Mouse (Mus musculus) gastrocnemius, adult 2 months (tissue): ENCODE measurements around the gene Bpifa6. TPM values are rescaled to one million over a fixed set of nuclear protein-coding genes. Genes with fewer than 3 reads are reported as not detected.
"Not testable (repeated sequence)": the region's sequence is repeated elsewhere in the genome, so short reads cannot be mapped to it uniquely, and the experiment has no call there.

ENCODE experiments used
- DNase-seq: peaks from one replicate; pipeline ENCODE4 v3.0.0; 2022
- H3K27ac ChIP-seq: fragments of 200-600 bp; 2 replicates; pipeline ENCODE4 v1.8.1; 2022; ENCODE audit warnings: mild to moderate bottlenecking
- H3K4me3 ChIP-seq: fragments of 200-600 bp; 2 replicates; pipeline ENCODE4 v1.8.1; 2022; ENCODE audit warnings: mild to moderate bottlenecking, moderate library complexity
- CTCF ChIP-seq: fragments of 200-600 bp; IDR thresholded peaks from 2 replicates; pipeline ENCODE4 v1.8.1; 2022; ENCODE audit warnings: antibody characterized with exemption, mild to moderate bottlenecking, moderate library complexity
- intact Hi-C: fragments of 180-260 bp; cut with DNase I; formaldehyde crosslinking; loops from one replicate; pipeline ENCODE4 v1.15.1; 2025
- total RNA-seq, 2 experiments: library from RNA; stranded (reverse); gene quantifications; 2 replicates each; pipeline ENCODE4 v1.2.3; 2021

Gene Bpifa6
- total RNA-seq, 2 experiments from 2014 or later: not detected

DNA sequence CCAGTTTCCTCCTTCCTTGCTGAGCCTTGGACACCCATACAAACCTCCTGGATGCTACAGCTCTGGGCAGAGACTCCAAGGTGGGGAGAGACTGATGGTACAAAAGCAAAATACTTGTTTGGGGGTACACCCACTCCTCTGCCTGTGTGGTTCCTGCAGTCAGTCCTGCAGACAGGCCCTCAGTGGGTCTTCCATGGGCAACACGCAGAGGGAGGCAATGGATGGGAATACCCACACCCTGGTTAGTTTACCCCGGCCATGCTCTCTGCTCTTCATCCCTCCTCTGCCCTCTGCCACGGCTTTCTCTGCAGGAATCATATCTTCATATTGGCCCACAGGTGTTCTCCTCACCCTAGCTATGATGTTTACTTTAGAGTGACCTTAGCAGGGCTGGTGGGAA is 25.8 kb downstream of the Bpifa6 start:
- intact Hi-C loops: no loop called here

DNA sequence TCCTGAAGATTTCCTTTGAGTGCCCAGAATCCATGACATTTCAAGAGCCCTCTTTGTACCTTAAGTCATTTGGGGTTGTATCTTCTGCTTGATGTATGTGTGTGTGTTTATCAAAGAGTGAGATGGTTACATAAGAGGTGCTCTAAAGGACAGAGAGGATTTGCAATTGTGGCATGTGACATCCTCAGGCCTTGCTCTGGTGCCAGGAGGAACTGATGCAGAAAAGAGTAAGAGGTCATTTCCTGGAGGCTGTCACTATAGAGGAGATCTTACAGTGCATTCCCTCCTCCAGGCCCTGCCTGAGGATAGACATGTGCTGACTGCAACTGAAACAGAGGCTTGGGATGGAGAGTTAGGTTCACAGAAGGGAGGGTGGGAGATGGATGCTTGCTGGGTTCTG is 26.3 kb downstream of the Bpifa6 start:
- Histone ChIP-seq H3K4me3 (no peak overlapping the region), H3K27ac (no peak overlapping the region)
- DNase-seq: no peak
- intact Hi-C loops: no loop called here
- TF ChIP-seq CTCF: no peak

More for the DNA sequence above, 25.8 kb downstream of the Bpifa6 start:
- Histone ChIP-seq H3K4me3 (no peak overlapping the region), H3K27ac (no peak overlapping the region)
- TF ChIP-seq CTCF: no peak
- no peak for DNase-seq

DNA sequence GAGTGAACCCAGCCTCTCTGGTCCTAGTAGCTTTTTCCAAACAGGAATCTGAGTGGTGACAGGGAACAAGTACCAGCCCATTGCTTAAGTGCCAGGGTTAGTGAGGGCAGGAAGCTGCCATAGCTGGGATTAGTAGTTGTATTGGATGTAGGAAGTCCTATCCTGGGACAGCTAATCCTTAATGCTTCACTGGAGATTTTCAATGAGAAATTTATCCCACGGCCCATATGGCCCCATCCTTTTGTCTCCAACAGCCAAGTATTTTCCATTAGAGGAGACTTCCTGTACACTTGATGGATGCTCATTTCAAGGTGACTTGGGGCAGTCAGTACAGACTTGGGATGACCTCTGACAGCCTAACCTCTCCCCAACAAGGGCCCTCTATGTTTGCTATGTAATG is 29.7 kb downstream of the Bpifa6 start:
- intact Hi-C loops: no loop called here
- no peak for TF ChIP-seq CTCF
- no peak overlapping the region for H3K27ac ChIP-seq
- H3K4me3 ChIP-seq: no peak overlapping the region
- no peak for DNase-seq

DNA sequence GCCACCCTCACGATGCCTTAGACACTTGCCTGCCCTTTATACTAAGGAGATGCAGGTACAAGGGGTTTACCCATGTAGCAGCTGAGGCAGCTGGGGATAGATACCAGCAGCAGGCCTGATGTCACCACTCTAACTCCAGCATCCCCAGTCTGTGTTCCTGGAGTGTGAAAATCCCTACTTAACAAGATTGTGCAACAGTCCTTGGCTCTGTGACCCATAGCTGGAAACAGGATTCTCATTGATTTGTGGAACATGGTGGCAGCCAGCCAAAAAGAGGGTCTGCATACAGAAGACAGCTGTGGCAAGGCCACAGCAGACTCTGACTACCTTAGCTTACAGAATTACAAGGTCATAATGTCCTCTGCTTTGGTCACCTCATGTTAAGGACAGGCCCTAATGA is 30.3 kb downstream of the Bpifa6 start:
- TF ChIP-seq CTCF: no peak
- intact Hi-C loops: no loop called here
- DNase-seq: no peak
- Histone ChIP-seq H3K4me3 (no peak overlapping the region), H3K27ac (no peak overlapping the region)

DNA sequence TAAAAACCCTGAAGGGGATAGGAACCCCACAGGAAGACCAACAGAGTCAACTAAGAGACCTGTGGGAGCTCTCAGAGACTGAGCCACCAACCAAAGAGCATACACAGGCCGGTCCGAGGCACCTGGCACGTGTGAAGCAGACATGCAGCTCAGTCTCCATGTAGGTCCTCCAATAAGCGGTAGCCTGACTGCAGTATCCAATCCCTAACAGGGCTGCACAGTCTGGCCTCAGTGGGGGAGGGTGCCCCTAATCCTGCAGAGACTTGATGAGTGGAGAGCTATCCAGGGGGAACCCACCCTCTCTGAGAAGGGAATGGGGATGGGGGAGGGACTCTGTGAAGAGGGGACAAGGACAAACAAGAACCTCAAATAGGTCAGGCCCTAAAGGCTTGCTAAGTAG is 31.0 kb downstream of the Bpifa6 start:
- Histone ChIP-seq H3K27ac (no peak overlapping the region), H3K4me3 (no peak overlapping the region)
- no peak for DNase-seq
- TF ChIP-seq CTCF: no peak
- intact Hi-C loops: no loop called here

DNA sequence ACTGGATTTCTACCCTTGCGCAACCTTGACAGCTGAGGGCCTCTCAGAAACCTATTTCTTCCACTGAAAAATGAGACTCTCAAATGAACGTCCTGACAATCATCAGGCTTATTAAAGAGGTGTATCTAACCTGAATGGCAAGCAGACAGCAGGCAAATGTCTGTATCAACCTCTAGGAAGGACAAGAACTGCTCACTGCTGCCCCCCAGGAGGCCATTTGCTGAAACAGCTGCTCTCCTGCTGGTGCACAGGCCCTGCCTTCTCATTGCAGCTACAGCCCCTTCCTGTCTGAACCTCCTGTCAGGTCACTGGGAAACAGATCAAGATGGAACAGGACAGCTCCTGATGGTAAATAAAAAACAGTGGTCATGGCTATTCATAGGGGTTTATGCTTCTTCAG is 31.6 kb downstream of the Bpifa6 start:
- intact Hi-C loops: no loop called here
- no peak for TF ChIP-seq CTCF
- H3K27ac ChIP-seq: no peak overlapping the region
- DNase-seq: no peak
- no peak overlapping the region for H3K4me3 ChIP-seq

DNA sequence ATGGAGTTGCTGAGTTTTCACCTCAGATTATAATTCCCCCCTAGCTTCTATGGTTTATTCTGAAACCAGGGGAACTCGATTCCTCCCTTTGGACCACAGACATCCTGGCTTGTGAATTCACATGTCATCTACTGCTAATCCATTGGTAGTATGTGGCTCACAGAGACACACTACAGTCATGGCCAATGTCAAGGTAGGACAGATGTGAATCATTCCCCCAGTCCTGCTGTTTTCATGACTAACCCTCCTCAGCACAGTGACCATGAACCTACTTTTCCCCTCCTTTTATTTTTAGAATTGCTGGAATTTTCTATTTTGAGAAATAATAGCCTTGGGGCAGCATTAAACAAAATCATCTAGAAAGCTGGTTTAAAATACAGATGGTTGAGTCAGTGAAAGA is 32.6 kb downstream of the Bpifa6 start:
- H3K4me3 ChIP-seq: no peak overlapping the region
- intact Hi-C loops: no loop called here
- TF ChIP-seq CTCF: no peak
- no peak for DNase-seq
- H3K27ac ChIP-seq: no peak overlapping the region

DNA sequence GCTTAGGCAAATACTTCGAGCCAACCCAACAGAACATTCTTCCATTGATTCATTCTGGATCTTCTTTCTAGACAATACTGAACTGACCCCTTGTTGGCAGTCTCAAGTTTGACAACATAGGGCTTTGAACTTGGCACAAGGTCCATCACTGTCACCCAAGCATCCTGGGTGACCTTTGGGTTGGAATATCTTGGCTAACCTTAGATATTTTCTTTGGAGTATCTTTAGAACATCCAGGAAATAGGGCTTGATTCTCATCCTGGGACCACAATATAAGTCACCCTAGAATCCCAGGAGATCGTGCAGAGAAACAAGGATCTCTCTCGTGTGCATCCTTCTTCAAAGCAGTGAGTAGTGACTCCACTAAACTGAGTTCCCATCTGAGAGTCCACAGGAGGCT is 33.2 kb downstream of the Bpifa6 start, which contains the start of gene Bpifa2:
Bpifa2 (plus strand) TSS at position 301 of the 400 bp plus-strand sequence.
- Histone ChIP-seq H3K4me3 (no peak within 1 kb of the TSS), H3K27ac (no peak within 1 kb of the TSS)
- intact Hi-C loops: no loop called here
- DNase-seq: no peak
- TF ChIP-seq CTCF: no peak

DNA sequence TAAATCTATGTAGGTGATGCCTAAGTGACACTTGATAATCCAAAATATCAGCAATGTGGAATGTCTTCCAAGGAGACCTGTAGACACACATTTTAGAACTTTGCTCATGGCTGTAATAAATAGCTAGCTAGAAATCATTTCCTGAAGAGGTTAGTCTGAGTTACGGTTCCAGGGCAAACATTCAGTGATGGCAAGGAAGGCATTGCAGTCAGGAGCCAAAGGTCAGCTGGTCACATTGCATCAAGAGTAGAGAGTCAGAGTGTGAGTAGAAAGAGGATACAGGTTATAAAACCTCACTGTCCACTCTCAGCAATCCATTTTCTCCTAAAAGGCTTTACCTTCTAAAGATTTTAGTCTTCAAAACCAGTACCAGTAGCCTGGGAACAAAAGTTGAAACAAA is 43.2 kb downstream of the Bpifa6 start:
- no peak for DNase-seq
- intact Hi-C loops: no loop called here
- Histone ChIP-seq H3K27ac (no peak overlapping the region), H3K4me3 (no peak overlapping the region)
- no peak for TF ChIP-seq CTCF

DNA sequence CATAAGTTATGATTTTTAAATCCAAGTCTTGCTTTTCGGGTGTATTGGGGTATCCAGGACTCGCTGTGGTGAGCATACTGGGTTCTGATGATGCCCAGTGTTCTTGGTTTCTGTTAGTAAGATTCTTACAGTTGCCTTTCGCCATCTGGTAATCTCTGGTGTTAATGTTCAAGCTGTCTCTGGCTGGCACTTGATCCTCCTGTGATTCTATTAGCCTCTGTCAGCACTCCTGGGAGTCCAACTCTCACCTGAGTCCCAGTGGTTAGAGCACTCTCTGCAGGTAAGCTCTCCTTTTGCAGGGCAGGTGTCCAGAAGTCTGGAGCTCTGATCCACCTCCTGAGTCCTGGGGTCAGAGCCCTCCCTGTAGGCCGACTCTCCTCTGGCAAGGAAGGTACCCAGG is 49.9 kb downstream of the Bpifa6 start:
- intact Hi-C loops, H3K4me3 ChIP-seq, DNase-seq, H3K27ac ChIP-seq: not testable (repeated sequence)

DNA sequence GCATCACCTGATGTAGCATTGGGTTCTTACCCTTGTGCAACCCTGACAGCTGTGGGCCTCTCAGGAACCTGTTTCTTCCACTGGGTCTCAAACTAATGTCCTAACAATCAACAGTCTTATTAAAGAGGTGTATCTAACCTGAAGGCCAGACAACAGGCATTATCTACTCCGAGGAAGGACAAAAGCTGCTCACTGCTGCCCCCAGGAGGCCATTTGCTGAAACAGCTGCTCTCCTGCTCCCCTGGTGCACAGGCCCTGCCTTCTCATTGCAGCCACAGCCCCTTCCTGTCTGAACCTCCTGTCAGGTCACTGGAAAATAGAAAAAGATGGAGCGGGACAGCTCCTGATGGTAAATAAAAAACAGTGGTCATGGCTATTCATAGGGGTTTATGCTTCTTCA is 64.2 kb downstream of the Bpifa6 start:
- intact Hi-C loops: no loop called here

DNA sequence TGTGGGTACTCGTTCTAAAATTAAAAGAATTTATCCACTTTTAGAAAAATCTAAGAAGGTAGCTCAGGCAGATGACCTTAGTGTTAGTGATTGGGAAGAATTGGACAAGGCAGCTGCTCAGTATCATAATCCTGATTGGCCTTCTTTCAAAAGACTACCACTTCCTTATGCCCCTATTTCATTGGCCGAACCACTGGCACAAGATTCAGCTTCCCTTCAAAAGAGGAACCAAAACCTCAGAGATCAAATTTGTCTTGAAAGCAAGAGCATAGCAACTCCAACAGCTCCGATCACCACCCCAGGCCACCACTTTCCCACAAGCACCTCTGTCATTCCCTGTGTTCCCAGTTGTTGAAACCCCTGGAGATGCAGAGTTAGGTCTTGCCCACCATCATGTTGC is 70.0 kb downstream of the Bpifa6 start:
- DNase-seq: no peak
- TF ChIP-seq CTCF: no peak
- intact Hi-C loops: no loop called here
- Histone ChIP-seq H3K27ac (no peak overlapping the region), H3K4me3 (no peak overlapping the region)

More for the DNA sequence above, 64.2 kb downstream of the Bpifa6 start:
- Histone ChIP-seq H3K4me3 (no peak overlapping the region), H3K27ac (no peak overlapping the region)
- TF ChIP-seq CTCF: peak; percentile 46
- no peak for DNase-seq

Other genes with a start within 250 kb of the Bpifa6 start
- 10 to 100 TPM; 32.8 to 41.3 TPM for gene Mapre1, start 233.7 kb upstream of the Bpifa6 start, total RNA-seq
- not detected for gene Efcab8, start 195.0 kb upstream of the Bpifa6 start, total RNA-seq
- not detected for gene Sun5, start 103.9 kb upstream of the Bpifa6 start, total RNA-seq
- gene Bpifb2, start 99.9 kb upstream of the Bpifa6 start, total RNA-seq: not detected
- not detected for gene Bpifb6, start 74.6 kb upstream of the Bpifa6 start, total RNA-seq
- gene Bpifb3, start 56.7 kb upstream of the Bpifa6 start, total RNA-seq: not detected
- not detected for gene Bpifb4, start 36.7 kb upstream of the Bpifa6 start, total RNA-seq
- not detected for gene Bpifa2, start 33.3 kb downstream of the Bpifa6 start, total RNA-seq
- not detected for gene Bpifa3, start 155.4 kb downstream of the Bpifa6 start, total RNA-seq
- not detected for gene Bpifa1, start 167.9 kb downstream of the Bpifa6 start, total RNA-seq
- gene Bpifa5, start 187.7 kb downstream of the Bpifa6 start, total RNA-seq: not detected
- gene Bpifb1, start 215.9 kb downstream of the Bpifa6 start, total RNA-seq: not detected
- gene Bpifb5, start 248.8 kb downstream of the Bpifa6 start, total RNA-seq: not detected